Mouse (Mus musculus) splenic B cell, adult 2 months (primary cell): ENCODE measurements around the gene Skor1.

ENCODE experiments used
- DNase-seq: peaks from one replicate; pipeline ENCODE4 v3.0.0-alpha.2; 2011; ENCODE audit warnings: low read depth, low spot score
- H3K27me3 ChIP-seq: 2 replicates; pipeline ENCODE4 v1.6.1; 2012; ENCODE audit warnings: mild to moderate bottlenecking, low read length, moderate library complexity, mixed read lengths; ENCODE audit not compliant: control insufficient read depth, poor library complexity, insufficient read depth, severe bottlenecking
- H3K36me3 ChIP-seq: 2 replicates; pipeline ENCODE4 v1.6.1; 2012; ENCODE audit warnings: mild to moderate bottlenecking, low read length, moderate library complexity, mixed read lengths; ENCODE audit not compliant: control insufficient read depth, poor library complexity, insufficient read depth, severe bottlenecking

Gene Skor1

DNA sequence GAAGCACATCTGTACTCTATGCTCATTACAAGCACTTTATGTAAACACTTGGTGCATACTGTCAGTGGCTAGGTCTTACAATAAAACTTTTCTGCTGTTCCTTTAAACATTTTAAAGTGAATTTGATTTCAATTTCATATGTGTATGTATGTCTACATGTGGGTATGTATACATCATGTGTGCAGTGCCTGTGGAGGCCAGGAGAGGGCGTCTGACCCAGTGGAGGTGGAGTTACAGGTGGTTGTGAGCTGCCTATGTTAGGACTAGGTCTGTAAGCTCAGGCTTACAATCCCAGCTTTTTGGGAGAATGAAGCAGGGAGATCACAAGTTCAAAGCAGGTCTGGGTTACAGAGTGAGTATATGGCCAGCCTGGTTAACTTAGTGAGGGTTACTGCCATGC lies 20.4 kb upstream of the Skor1 start:
- Histone ChIP-seq H3K27me3 (no peaks in the 10 kb centered on the region), H3K36me3 (no peaks in the 10 kb centered on the region)
- no peak for DNase-seq

DNA sequence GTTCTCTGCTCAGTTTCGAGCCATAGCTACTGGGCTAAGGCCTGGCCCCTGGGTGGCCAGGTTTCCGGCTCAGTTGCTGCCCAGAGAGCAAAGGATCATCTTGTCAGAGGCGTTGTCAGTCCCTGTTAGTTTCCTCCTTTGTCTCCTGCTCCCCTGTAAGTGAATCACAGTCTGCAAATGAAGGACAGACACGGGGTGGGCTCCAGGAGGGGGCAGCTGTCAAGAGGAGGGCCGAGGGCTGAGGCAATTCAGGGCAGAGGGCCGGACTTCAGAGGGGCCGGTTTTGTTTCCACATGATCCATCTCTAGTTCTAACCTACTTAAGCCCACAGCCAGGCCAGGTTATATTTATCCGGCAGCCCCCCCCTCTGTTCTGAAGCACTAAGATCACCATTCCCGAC lies 16.3 kb upstream of the Skor1 start:
- no peak for DNase-seq
- H3K27me3 ChIP-seq = no peaks in the 10 kb centered on the region
- no peaks in the 10 kb centered on the region for H3K36me3 ChIP-seq

DNA sequence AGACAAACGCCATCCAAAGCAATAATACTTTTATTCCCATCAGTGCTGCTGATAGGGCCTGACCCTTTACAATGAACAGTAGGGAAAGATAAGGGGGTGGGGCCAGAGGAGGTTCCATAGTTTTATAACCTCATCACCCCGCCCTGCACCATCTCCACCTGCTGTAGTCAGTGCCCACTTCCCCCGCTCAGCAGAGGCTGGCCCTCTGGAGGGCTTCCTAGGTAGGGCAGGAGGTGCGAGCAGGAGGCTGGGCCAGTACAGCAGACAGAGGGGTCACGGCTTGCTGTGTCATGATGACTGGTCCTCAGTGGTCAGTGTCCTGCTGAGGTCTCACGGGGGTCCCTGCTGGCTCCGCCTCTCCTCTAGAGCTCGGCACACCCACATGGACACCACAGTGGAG lies 15.0 kb upstream of the Skor1 start:
- no peak for DNase-seq
- no peaks in the 10 kb centered on the region for H3K27me3 ChIP-seq

DNA sequence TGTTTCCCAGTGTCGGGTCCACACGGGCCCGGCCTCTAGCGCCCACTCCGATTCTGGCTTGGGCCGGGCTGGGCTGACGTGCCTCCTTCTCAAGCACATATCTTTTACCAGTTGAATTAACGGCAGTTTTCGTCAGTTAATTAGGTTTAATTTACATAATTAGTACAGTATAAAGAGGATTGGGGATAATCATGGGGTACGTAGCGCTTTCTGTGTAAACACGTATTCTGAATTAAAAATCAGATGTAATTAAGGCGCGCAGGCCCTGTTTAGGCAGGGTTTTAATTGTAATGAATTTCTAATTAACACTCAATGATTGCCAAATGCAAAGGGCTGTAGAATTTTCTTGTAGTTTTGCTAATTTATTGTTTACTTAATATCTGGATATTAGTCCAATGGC lies 3.2 kb upstream of the Skor1 start:
- Histone ChIP-seq H3K36me3 (no peaks in the 10 kb centered on the region), H3K27me3 (peaks cover 5% of the 10 kb centered on the region; the same call in 1 of the 2 replicates)
- no peak for DNase-seq

More for the DNA sequence above, 15.0 kb upstream of the Skor1 start:
- no peaks in the 10 kb centered on the region for H3K36me3 ChIP-seq

DNA sequence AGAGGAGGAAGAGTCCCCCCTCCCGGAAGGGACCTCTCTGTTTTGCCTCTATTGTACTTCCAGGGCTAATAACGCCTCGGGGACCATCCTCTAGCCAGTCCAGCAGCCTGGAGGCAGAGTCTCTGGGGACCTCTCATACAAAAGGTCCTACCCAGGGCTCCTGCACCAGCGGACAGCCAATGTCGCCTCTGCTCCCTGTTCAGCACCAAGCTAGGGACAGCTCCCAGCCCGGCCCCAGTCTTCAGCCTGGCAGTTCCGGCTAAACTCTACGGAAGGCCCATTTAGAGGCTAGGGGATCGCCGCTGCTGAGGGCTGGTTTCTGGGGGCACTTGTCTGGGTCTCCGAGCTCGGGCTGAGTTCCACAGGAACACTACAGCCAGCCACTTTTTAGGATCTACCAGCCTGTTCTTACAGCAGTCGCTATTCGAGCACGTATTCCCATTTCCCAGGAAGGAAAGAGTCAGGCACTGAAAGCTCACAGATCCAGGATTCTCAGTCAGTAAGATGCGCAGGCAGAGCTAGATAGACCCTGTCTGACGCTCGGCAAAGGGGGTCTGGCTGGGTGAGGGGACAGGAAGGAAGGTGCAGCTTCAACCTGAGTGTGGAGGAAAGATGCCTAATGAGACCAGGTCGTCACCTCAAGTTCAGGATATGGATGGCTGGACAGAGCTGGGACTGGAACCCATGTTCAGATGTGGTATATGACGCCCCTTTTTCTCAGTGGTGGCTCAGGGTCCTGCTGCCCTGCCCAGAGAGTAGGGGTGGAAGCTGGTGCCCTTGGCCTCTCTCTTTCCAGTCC lies 2.5 kb upstream of the Skor1 start:
- DNase-seq = peak; percentile 45
- no peaks in the 10 kb centered on the region for H3K36me3 ChIP-seq
- peaks cover 5% of the 10 kb centered on the region; the same call in 1 of the 2 replicates for H3K27me3 ChIP-seq

DNA sequence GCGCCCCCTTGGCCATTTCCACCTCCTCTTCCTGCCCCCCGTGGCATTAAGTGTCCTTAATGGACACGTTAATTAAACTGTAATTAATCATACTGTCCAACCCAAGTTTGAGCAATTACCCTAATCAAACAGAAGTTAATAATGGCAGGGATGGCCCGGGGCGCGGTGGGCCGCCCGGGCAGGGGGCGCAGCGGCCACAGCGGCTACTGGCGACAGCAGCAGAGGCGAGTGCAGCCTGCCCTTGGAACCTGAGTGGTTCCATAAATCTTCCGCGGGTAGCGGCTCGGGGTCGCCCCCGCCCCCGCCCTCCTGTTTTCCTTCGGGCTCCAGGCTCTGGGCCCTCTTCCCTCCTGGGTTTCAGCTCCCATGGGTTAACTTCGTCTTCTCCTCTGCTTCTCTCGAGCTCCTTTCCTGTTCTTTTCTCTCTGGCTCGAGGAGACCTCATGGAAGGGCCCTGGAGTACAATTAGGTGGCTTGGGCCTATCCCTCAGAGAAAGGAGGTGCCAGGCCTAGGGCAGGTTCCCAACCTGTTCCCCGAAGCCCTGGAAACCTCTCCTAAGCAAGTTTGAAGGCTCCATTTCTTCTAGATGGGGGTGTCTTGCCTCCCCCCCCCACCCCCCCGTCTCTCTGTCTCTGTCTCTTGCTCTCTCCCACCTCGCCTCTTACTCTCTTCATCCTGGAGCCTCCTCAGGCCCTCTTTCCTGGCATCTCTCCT lies 1.5 kb upstream of the Skor1 start:
- no peaks in the 10 kb centered on the region for H3K36me3 ChIP-seq

DNA sequence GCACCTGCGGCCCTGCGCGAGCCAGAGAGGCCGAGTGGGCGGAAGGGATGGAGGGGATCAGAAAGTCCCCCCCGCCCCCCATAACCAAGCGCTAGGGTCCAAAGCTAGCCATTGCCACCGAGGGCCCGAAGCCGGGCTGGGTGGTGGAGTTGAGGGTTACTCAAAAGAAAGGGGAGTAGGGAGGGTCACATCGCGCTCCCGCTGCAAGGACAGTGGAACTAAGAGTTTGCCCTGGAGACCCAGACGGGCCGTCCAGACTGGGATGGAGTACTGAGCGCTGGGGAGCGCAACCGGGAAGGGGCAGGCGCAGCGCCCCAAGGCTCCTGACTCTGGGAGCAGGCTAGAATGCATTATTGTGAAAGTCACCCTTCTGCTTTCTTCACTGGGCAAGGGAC lies 608 bp upstream of the Skor1 start:
- Histone ChIP-seq H3K27me3 (peaks cover 5% of the 10 kb centered on the region; the same call in 1 of the 2 replicates), H3K36me3 (no peaks in the 10 kb centered on the region)
- no peak for DNase-seq

More for the DNA sequence above, 1.5 kb upstream of the Skor1 start:
- DNase-seq = no peak
- H3K27me3 ChIP-seq = peaks cover 5% of the 10 kb centered on the region; the same call in 1 of the 2 replicates

DNA sequence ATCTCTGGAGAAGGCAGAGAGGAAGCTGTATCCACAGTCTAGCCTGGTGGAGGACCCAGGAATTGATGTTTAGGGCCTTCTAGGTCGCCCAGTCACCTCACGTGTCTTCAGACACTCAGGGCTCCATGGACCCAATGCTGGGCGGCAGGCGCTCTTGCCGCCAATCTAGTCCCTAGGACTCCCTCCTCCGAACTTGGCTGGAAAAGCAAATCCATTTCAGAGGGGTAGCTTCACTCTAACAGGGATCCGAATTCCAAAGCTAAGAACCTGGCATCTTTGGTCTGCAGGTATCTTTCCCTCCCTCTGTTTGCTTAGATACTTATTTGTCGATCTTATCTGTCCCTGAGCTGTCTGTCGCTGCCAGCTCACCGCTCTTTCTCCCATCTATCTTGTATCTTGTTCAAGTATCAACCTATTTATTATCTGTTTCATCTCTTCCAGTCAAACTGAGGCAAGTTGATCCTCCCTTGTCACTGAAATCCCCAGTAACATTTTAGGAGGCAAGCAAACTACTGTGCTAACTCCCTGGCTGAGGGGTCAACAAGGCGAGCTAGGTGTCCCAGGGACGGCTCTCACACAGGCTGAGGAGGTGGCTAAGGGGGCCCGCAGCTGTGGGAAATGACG lies 863 bp downstream of the Skor1 start:
- DNase-seq = no peak
- peaks cover 5% of the 10 kb centered on the region; the same call in 1 of the 2 replicates for H3K27me3 ChIP-seq
- no peaks in the 10 kb centered on the region for H3K36me3 ChIP-seq

DNA sequence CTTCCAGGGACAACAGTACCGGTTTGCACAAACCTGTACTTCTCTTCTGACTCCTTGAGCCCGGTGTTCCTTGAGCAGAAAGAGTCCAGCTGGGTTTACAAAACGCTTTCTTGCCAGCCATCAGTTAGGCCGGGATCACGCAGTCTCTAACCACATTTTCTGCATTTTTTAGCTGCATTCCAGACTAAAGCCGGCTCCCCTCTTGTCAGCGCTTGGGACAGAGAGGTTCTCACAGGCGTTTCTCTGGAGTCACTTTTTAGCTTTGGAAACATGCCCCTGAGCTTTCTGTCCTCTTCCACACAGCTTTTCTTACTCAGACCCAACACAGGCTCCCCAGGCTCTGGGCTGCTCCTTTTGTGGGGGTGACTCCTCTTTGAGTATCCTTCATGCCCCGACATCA lies 1.5 kb downstream of the Skor1 start:
- DNase-seq = no peak
- Histone ChIP-seq H3K27me3 (peaks cover 4% of the 10 kb centered on the region; the same call in 1 of the 2 replicates), H3K36me3 (no peaks in the 10 kb centered on the region)

DNA sequence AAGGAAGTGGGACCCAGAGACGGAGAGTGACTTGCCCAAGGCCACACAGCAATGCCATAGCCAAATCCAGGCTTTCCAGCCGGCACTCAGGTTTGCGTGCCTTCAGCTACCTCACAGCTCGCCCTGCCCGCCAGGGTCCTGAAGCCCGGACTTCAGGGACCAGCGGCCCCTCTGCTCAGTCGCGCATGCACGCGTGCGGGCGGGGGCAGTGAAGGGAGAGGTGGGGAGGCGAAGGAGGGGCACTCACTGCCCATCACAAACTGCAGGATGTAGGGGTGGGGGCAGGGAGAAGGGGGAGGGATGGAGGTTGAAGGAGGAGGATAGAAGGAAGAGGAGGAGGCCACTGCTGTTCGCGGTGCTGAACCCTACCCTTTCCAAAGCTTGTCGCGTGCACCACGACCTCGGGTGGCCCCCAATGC lies 1.9 kb downstream of the Skor1 start:
- peaks cover 3% of the 10 kb centered on the region for H3K27me3 ChIP-seq
- DNase-seq = no peak
- H3K36me3 ChIP-seq = no peaks in the 10 kb centered on the region

DNA sequence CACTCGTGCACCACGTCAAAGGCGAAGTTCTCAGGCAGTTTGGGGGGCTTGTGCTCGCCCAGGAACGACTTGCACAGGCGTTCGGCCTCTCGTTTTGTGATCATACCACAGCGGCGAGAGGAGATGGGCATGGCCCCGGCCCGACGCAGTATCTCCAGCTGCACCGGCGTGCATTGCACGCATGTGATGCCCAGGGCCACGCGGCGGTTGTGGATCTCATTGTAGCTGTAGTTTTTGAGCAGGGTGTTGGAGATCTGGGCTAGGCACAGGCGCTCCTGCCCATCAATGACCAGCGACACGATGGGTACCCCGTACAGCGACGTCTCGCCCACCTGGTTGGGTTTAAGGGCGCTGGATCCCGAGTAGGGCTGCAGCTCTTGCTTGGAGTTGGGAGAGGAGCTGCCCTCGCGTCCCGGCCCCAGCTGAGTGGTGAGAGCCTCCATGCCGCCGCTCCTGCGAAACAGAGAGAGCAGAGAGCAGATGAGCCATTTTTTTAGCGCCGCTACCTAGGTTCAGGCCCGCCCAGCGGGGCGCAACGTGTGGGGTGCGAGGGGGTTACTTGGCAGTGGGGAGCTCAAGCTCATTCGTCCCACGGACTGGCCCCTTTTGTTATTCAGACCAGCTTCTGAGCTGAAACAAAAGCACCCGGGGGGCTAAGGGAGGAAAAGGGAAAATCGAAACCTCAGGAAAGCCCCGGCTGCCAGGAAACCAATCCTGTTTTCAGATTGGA lies 2.5 kb downstream of the Skor1 start:
- H3K27me3 ChIP-seq = peaks cover 3% of the 10 kb centered on the region
- no peaks in the 10 kb centered on the region for H3K36me3 ChIP-seq
- DNase-seq = no peak

DNA sequence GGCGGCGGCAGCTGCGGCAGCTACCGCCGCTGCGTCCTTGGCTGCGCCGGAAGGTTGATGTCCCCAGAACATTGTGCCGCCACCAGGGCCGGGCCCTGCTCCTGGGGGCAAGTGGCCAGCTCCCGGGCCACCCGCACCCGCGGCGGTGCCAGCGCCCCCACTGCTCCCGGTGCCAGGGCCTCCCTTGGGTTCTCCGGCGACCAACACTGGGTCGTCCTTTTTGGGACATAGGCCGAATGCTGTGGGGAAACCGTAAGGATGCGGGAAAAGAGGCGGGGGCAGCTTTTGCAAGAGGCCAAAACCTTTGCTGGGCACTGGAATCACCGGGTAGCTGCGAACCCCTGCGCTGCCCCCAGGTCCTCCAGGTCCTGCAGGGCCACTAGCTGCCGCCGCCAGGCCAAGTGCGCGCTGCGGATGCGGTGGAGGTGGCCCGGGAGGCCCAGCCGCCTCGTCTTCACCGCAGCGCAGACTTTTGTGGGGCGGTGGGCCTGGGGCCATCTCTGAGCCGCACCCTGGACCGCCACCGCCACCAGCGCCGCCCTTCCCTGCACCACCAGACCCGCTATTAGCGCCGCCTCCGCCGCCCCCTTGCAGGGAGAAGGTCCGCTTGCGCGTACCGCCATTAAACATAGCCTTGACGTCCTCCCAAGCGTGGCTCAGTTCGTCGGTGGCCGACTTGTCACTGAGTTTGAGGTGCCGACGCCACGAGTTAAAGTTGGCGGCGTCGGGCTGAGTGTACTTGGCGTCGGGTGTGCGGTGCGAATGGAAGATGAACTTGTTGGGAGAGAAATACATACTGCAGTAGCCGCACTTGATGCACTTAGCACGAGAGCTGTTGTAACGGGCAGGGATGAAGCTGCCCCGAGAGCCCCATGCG lies 3.3 kb downstream of the Skor1 start:
- H3K36me3 ChIP-seq = no peaks in the 10 kb centered on the region
- DNase-seq = no peak
- H3K27me3 ChIP-seq = peaks cover 3% of the 10 kb centered on the region; the same call in 1 of the 2 replicates

DNA sequence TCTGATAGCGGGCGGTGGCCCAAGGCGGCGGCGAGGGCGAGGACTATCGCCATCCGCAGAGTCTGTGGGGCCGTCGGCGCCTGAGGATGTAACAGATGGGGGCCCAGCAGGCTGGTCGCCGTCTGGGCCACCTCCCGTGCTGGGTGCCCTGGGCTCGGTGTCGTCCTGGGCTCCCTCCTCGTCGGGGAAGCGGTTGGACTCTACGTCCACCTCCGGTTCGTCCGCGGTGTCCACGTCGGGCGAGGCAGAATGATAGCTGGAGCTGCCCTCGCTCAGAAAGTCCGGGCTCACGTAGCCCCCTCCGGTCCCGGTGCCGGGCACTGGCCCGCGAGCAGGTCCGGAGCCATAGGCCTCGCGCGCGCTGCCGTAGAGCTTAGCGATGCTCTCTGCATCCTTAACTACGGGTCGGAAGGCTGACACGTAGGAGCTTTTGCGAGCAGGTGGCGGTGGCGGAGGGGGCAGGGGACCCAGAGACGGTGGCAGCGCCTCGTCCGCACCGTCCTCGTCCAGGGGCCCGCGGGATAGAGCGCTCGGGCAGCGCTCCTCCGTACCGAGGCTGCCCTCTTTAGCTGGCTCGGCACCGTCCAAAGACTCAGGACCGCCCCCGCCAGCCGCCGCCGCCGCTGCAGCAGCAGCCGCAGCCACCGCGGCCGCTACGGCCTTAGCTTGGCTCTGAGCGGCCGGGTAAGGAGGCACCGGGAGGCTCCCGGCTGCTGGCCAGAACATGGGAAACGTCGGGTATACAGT lies 4.1 kb downstream of the Skor1 start:
- no peaks in the 10 kb centered on the region for H3K36me3 ChIP-seq
- DNase-seq = no peak
- peaks cover 2% of the 10 kb centered on the region; the same call in 1 of the 2 replicates for H3K27me3 ChIP-seq
